Mouse (Mus musculus): ENCODE results near the gene Gm19402. TPM values are rescaled to one million over a fixed set of nuclear protein-coding genes. Genes with fewer than 3 reads are reported as not detected.
"Not testable (repeated sequence)": the region's sequence is repeated elsewhere in the genome, so short reads cannot be mapped to it uniquely, and the experiment has no call there.

Gene Gm19402
- not detected in 2 replicates for polyA plus RNA-seq (2012; rRNA removed)

GRCm38 (mm10) chr10:77690356-77690807, at the start of gene Gm19402:
TSS of gene Gm19402 (minus strand) at chr10:77690757.
- WGBS = 76% methylated on average over 3 of the region's 3 CpGs
- not testable (repeated sequence) for H3K4me3 ChIP-seq (ENCODE audit: control insufficient read depth, insufficient read depth, low read length); H3K36me3 ChIP-seq (ENCODE audit: control insufficient read depth, insufficient read depth, low read length); H3K27me3 ChIP-seq (ENCODE audit: control insufficient read depth, insufficient read depth, low read length); H3K27ac ChIP-seq (ENCODE audit: control insufficient read depth, insufficient read depth, low read length); DNase-seq; H3K4me1 ChIP-seq (replicated peaks; ENCODE audit: control insufficient read depth, insufficient read depth, low read length)

- H3K4me3 ChIP-seq (ENCODE audit: control insufficient read depth, insufficient read depth, low read length) = no peak overlapping the region
- TF ChIP-seq POLR2A (IDR thresholded peaks at IDR 0.05; ENCODE audit: control insufficient read depth, extremely low read depth, insufficient read depth, low read length, poor library complexity) (no peak), CTCF (IDR thresholded peaks at IDR 0.05; ENCODE audit: borderline replicate concordance, control insufficient read depth, extremely low read depth, insufficient read depth, low read length, poor library complexity) (no peak)
- no peaks in the 10 kb centered on the region for H3K36me3 ChIP-seq (ENCODE audit: control insufficient read depth, insufficient read depth, low read length)
- WGBS = 58% methylated on average over 4 of the region's 4 CpGs
- no peak for DNase-seq
- no peaks in the 10 kb centered on the region for H3K4me1 ChIP-seq (replicated peaks; ENCODE audit: control insufficient read depth, insufficient read depth, low read length)
- H3K27me3 ChIP-seq (ENCODE audit: control insufficient read depth, insufficient read depth, low read length) = no peaks in the 10 kb centered on the region
- no peak overlapping the region for H3K27ac ChIP-seq (ENCODE audit: control insufficient read depth, insufficient read depth, low read length)
Observed at GRCm38 (mm10) chr10:77738929-77739328, 48.4 kb upstream of the Gm19402 start.

GRCm38 (mm10) chr10:77735928-77736327, 45.4 kb upstream of the Gm19402 start:
- H3K36me3 ChIP-seq (ENCODE audit: control insufficient read depth, insufficient read depth, low read length) = no peaks in the 10 kb centered on the region
- H3K27ac ChIP-seq (ENCODE audit: control insufficient read depth, insufficient read depth, low read length) = no peak overlapping the region
- H3K27me3 ChIP-seq (ENCODE audit: control insufficient read depth, insufficient read depth, low read length) = no peaks in the 10 kb centered on the region
- H3K4me3 ChIP-seq (ENCODE audit: control insufficient read depth, insufficient read depth, low read length) = no peak overlapping the region
- DNase-seq = no peak
- TF ChIP-seq POLR2A (IDR thresholded peaks at IDR 0.05; ENCODE audit: control insufficient read depth, extremely low read depth, insufficient read depth, low read length, poor library complexity) = no peak
- no peak for TF ChIP-seq CTCF (IDR thresholded peaks at IDR 0.05; ENCODE audit: borderline replicate concordance, control insufficient read depth, extremely low read depth, insufficient read depth, low read length, poor library complexity)
- 100% methylated on average over 1 of the region's 1 CpGs for WGBS
- H3K4me1 ChIP-seq (replicated peaks; ENCODE audit: control insufficient read depth, insufficient read depth, low read length) = no peaks in the 10 kb centered on the region

- H3K36me3 ChIP-seq (ENCODE audit: control insufficient read depth, insufficient read depth, low read length) = no peaks in the 10 kb centered on the region
Observed at GRCm38 (mm10) chr10:77729241-77729640, 38.7 kb upstream of the Gm19402 start.

GRCm38 (mm10) chr10:77728280-77728679, 37.7 kb upstream of the Gm19402 start:
- H3K27me3 ChIP-seq (ENCODE audit: control insufficient read depth, insufficient read depth, low read length) = no peaks in the 10 kb centered on the region
- no peaks in the 10 kb centered on the region for H3K4me1 ChIP-seq (replicated peaks; ENCODE audit: control insufficient read depth, insufficient read depth, low read length)
- 74% methylated on average over 4 of the region's 4 CpGs for WGBS
- TF ChIP-seq POLR2A (IDR thresholded peaks at IDR 0.05; ENCODE audit: control insufficient read depth, extremely low read depth, insufficient read depth, low read length, poor library complexity) (no peak), CTCF (IDR thresholded peaks at IDR 0.05; ENCODE audit: borderline replicate concordance, control insufficient read depth, extremely low read depth, insufficient read depth, low read length, poor library complexity) (no peak)
- no peak overlapping the region for H3K4me3 ChIP-seq (ENCODE audit: control insufficient read depth, insufficient read depth, low read length)
- H3K36me3 ChIP-seq (ENCODE audit: control insufficient read depth, insufficient read depth, low read length) = no peaks in the 10 kb centered on the region
- DNase-seq = no peak
- H3K27ac ChIP-seq (ENCODE audit: control insufficient read depth, insufficient read depth, low read length) = no peak overlapping the region

More at GRCm38 (mm10) chr10:77729241-77729640, 38.7 kb upstream of the Gm19402 start:
- H3K27ac ChIP-seq (ENCODE audit: control insufficient read depth, insufficient read depth, low read length) = no peak overlapping the region
- no peaks in the 10 kb centered on the region for H3K27me3 ChIP-seq (ENCODE audit: control insufficient read depth, insufficient read depth, low read length)
- TF ChIP-seq CTCF (IDR thresholded peaks at IDR 0.05; ENCODE audit: borderline replicate concordance, control insufficient read depth, extremely low read depth, insufficient read depth, low read length, poor library complexity) (peak; percentile 62; the same call in 1 of the 2 replicates), POLR2A (IDR thresholded peaks at IDR 0.05; ENCODE audit: control insufficient read depth, extremely low read depth, insufficient read depth, low read length, poor library complexity) (no peak)
- no peak overlapping the region for H3K4me3 ChIP-seq (ENCODE audit: control insufficient read depth, insufficient read depth, low read length)
- no peaks in the 10 kb centered on the region for H3K4me1 ChIP-seq (replicated peaks; ENCODE audit: control insufficient read depth, insufficient read depth, low read length)
- DNase-seq = peak; percentile 18
- 64% methylated on average over 4 of the region's 4 CpGs for WGBS

- H3K4me3 ChIP-seq (ENCODE audit: control insufficient read depth, insufficient read depth, low read length) = no peak within 1 kb of the TSS
- TF ChIP-seq POLR2A (IDR thresholded peaks at IDR 0.05; ENCODE audit: control insufficient read depth, extremely low read depth, insufficient read depth, low read length, poor library complexity) (no peak), CTCF (IDR thresholded peaks at IDR 0.05; ENCODE audit: borderline replicate concordance, control insufficient read depth, extremely low read depth, insufficient read depth, low read length, poor library complexity) (no peak)
- no peaks in the 10 kb centered on the region for H3K36me3 ChIP-seq (ENCODE audit: control insufficient read depth, insufficient read depth, low read length)
- WGBS = 34% methylated on average over 3 of the region's 3 CpGs
- H3K27ac ChIP-seq (ENCODE audit: control insufficient read depth, insufficient read depth, low read length) = no peak within 1 kb of the TSS
- H3K4me1 ChIP-seq (replicated peaks; ENCODE audit: control insufficient read depth, insufficient read depth, low read length) = no peaks in the 10 kb centered on the region
- H3K27me3 ChIP-seq (ENCODE audit: control insufficient read depth, insufficient read depth, low read length) = no peaks in the 10 kb centered on the region
- no peak for DNase-seq
Observed at GRCm38 (mm10) chr10:77726186-77726585, 35.6 kb upstream of the Gm19402 start, which contains the start of gene Gm10100. TSS of gene Gm10100 (plus strand) at chr10:77726486.

- Histone ChIP-seq H3K4me3 (ENCODE audit: control insufficient read depth, insufficient read depth, low read length) (no peak overlapping the region), H3K4me1 (replicated peaks; ENCODE audit: control insufficient read depth, insufficient read depth, low read length) (no peaks in the 10 kb centered on the region), H3K27me3 (ENCODE audit: control insufficient read depth, insufficient read depth, low read length) (no peaks in the 10 kb centered on the region), H3K27ac (ENCODE audit: control insufficient read depth, insufficient read depth, low read length) (no peak overlapping the region), H3K36me3 (ENCODE audit: control insufficient read depth, insufficient read depth, low read length) (no peaks in the 10 kb centered on the region)
- DNase-seq = no peak
- WGBS = 84% methylated on average over 8 of the region's 8 CpGs
- no peak for TF ChIP-seq CTCF (IDR thresholded peaks at IDR 0.05; ENCODE audit: borderline replicate concordance, control insufficient read depth, extremely low read depth, insufficient read depth, low read length, poor library complexity)
- no peak for TF ChIP-seq POLR2A (IDR thresholded peaks at IDR 0.05; ENCODE audit: control insufficient read depth, extremely low read depth, insufficient read depth, low read length, poor library complexity)
Observed at GRCm38 (mm10) chr10:77724855-77725254, 34.3 kb upstream of the Gm19402 start.

- not testable (repeated sequence) for H3K4me3 ChIP-seq (ENCODE audit: control insufficient read depth, insufficient read depth, low read length); DNase-seq; H3K36me3 ChIP-seq (ENCODE audit: control insufficient read depth, insufficient read depth, low read length); H3K27ac ChIP-seq (ENCODE audit: control insufficient read depth, insufficient read depth, low read length); H3K4me1 ChIP-seq (replicated peaks; ENCODE audit: control insufficient read depth, insufficient read depth, low read length); H3K27me3 ChIP-seq (ENCODE audit: control insufficient read depth, insufficient read depth, low read length)
- WGBS = 94% methylated on average over 1 of the region's 1 CpGs
Observed at GRCm38 (mm10) chr10:77720299-77720698, 29.7 kb upstream of the Gm19402 start, which contains the start of gene Krtap12-1. TSS of gene Krtap12-1 (plus strand) at chr10:77720599.
